Mouse (Mus musculus) monocyte, adult 2 months (primary cell): ENCODE measurements at regions not wholly inside any gene's neighbourhood (a gene's known extent, or its start where the extent isn't known, plus 50 kb on each side); places are given as distances from the start of the nearest gene placed in this dataset.

Source experiments
- DNase-seq, 2 experiments: peaks; one replicate each; pipeline ENCODE4 v3.0.0; 2022; ENCODE audit warnings: low spot score in 2 of 2, low read depth in 1 of 2

- no peak for DNase-seq
Observed at GRCm38 (mm10) chr14:105429664-105430257, 171.4 kb downstream of the Ndfip2 start.

GRCm38 (mm10) chr14:105427474-105427901 lies 169.1 kb downstream of the Ndfip2 start:
- DNase-seq: no peak

GRCm38 (mm10) chr14:105426597-105427334 lies 168.4 kb downstream of the Ndfip2 start:
- no peak for DNase-seq

GRCm38 (mm10) chr14:105417967-105418366 lies 159.6 kb downstream of the Ndfip2 start:
- no peak for DNase-seq

GRCm38 (mm10) chr14:105417458-105417960 lies 159.1 kb downstream of the Ndfip2 start:
- DNase-seq: no peak

GRCm38 (mm10) chr14:105416964-105417363 lies 158.6 kb downstream of the Ndfip2 start:
- DNase-seq: no peak

GRCm38 (mm10) chr14:105404662-105405061 lies 146.3 kb downstream of the Ndfip2 start:
- no peak for DNase-seq

GRCm38 (mm10) chr14:105404241-105404640 lies 145.9 kb downstream of the Ndfip2 start:
- no peak for DNase-seq

- no peak for DNase-seq
Observed at GRCm38 (mm10) chr14:105403256-105403655, 144.9 kb downstream of the Ndfip2 start.

GRCm38 (mm10) chr14:105402556-105402955 lies 144.2 kb downstream of the Ndfip2 start:
- no peak for DNase-seq

- peak in 1 of 2 experiments; percentile 4 for DNase-seq
Observed at GRCm38 (mm10) chr14:105397467-105397866, 139.1 kb downstream of the Ndfip2 start.

GRCm38 (mm10) chr14:105392079-105392813 lies 133.9 kb downstream of the Ndfip2 start:
- no peak for DNase-seq

- no peak for DNase-seq
Observed at GRCm38 (mm10) chr14:105391430-105391829, 133.1 kb downstream of the Ndfip2 start.

- DNase-seq: no peak
Observed at GRCm38 (mm10) chr14:105385119-105385518, 126.7 kb downstream of the Ndfip2 start.

GRCm38 (mm10) chr14:105383382-105383781 lies 125.0 kb downstream of the Ndfip2 start:
- DNase-seq: no peak

- DNase-seq: no peak
Observed at GRCm38 (mm10) chr14:105380101-105380500, 121.7 kb downstream of the Ndfip2 start.

- DNase-seq: no peak
Observed at GRCm38 (mm10) chr14:105377770-105378169, 119.4 kb downstream of the Ndfip2 start.

- DNase-seq: no peak
Observed at GRCm38 (mm10) chr14:105377035-105377621, 118.8 kb downstream of the Ndfip2 start.

- DNase-seq: no peak
Observed at GRCm38 (mm10) chr14:105369637-105370435, 111.5 kb downstream of the Ndfip2 start.

- DNase-seq: no peak
Observed at GRCm38 (mm10) chr14:105360530-105360929, 102.2 kb downstream of the Ndfip2 start.

GRCm38 (mm10) chr14:105359829-105360228 lies 101.5 kb downstream of the Ndfip2 start:
- no peak for DNase-seq
